In the genomic region with DNA sequence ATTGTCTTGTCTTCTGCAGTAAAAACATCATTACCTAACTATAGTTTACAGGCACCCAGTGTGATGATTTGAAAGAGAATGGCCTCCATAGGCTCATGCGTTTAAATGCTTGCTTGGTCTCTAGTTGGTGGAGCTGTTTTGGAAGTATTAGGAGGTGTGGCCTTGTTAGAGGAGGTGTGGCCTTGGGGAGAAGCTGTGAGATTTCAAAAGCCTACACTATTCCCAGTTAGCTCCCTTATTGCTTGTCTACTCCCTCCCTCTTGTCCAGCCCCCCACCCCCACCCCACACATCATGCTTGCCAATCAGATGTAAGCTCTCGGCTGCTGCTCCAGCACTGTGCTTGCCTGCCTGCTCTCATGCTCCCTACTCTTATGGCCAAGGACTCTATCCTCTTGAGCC, we compare ENCODE assay signal across 34 mouse cellular contexts. TPM values are rescaled to one million over a fixed set of nuclear protein-coding genes. Genes with fewer than 3 reads are reported as not detected.
DNase-seq lines count a peak whose midpoint lies in the region; ATAC-seq lines count a peak whose summit lies in the region.
"Had no signal": no experiment of that assay in that cellular context is flagged by ENCODE, and none has a peak within 500 bp of the region (broad histone marks: within the 10 kb centered on the region; RNA-seq: fewer than 3 reads in every experiment).

No protein-coding gene starts in this region.

- WGBS in forebrain, embryonic 10.5 days: 98% methylated on average over 2 of the region's 2 CpGs
- WGBS in forebrain, embryonic 14.5 days: 89% methylated on average over 2 of the region's 2 CpGs
- 96% methylated on average over 2 of the region's 2 CpGs for WGBS in kidney, embryonic 15.5 days
- 95% methylated on average over 2 of the region's 2 CpGs for WGBS in neural tube, embryonic 12.5 days

- H3K9ac ChIP-seq in forebrain, embryonic 14.5 days (ENCODE audit: low read length): no peak overlapping the region
- no peak overlapping the region for H3K9ac ChIP-seq in kidney, embryonic 15.5 days
- H3K9ac ChIP-seq in neural tube, embryonic 12.5 days: no peak overlapping the region

- no peak for ATAC-seq in forebrain, embryonic 14.5 days
- no peak for ATAC-seq in kidney, embryonic 15.5 days (replicated peaks; ENCODE audit: low FRiP score)
- no peak for ATAC-seq in neural tube, embryonic 12.5 days (ENCODE audit: low FRiP score, low read depth)
- no peak for ATAC-seq in cerebellum, adult (ENCODE audit: insufficient number of reproducible peaks, low FRiP score, low TSS enrichment)
- ATAC-seq: forebrain, embryonic 15.5 days had no signal

- no peaks in the 10 kb centered on the region for H3K27me3 ChIP-seq in forebrain, embryonic 10.5 days (ENCODE audit: poor library complexity, severe bottlenecking)
- no peaks in the 10 kb centered on the region for H3K27me3 ChIP-seq in forebrain, embryonic 14.5 days (replicated peaks; ENCODE audit: control insufficient read depth, insufficient read depth, low read length)
- no peaks in the 10 kb centered on the region for H3K27me3 ChIP-seq in kidney, embryonic 15.5 days
- H3K27me3 ChIP-seq in neural tube, embryonic 12.5 days (replicated peaks): no peaks in the 10 kb centered on the region
- H3K27me3 ChIP-seq: CH12.LX; forebrain, embryonic 15.5 days; heart, embryonic 13.5 days; limb, embryonic 15.5 days; megakaryocyte, embryonic 14.5 days; midbrain, embryonic 12.5 days had no signal

- H3K4me2 ChIP-seq in forebrain, embryonic 14.5 days (ENCODE audit: low read length): no peak overlapping the region
- H3K4me2 ChIP-seq in kidney, embryonic 15.5 days: 0 out of 2 replicates have a peak overlapping the region, but pooled peaks have one; percentile 80
- H3K4me2 ChIP-seq in neural tube, embryonic 12.5 days (replicated peaks): peak overlapping the region; percentile 86

- H3K9me3 ChIP-seq in forebrain, embryonic 10.5 days: no peaks in the 10 kb centered on the region
- no peaks in the 10 kb centered on the region for H3K9me3 ChIP-seq in forebrain, embryonic 14.5 days (replicated peaks; ENCODE audit: control insufficient read depth, low read length)
- no peaks in the 10 kb centered on the region for H3K9me3 ChIP-seq in kidney, embryonic 15.5 days (replicated peaks)
- no peaks in the 10 kb centered on the region for H3K9me3 ChIP-seq in neural tube, embryonic 12.5 days
- H3K9me3 ChIP-seq: forebrain, embryonic 15.5 days; G1E; heart, embryonic 13.5 days; limb, embryonic 15.5 days; megakaryocyte, embryonic 14.5 days; midbrain, embryonic 12.5 days had no signal

- H3K4me1 ChIP-seq in forebrain, embryonic 10.5 days: peaks cover 10% of the 10 kb centered on the region
- H3K4me1 ChIP-seq in forebrain, embryonic 14.5 days (ENCODE audit: control insufficient read depth, insufficient read depth, low read length): peaks cover 6% of the 10 kb centered on the region
- peaks cover 12% of the 10 kb centered on the region for H3K4me1 ChIP-seq in kidney, embryonic 15.5 days
- peaks cover 10% of the 10 kb centered on the region for H3K4me1 ChIP-seq in neural tube, embryonic 12.5 days

- no peak overlapping the region for H3K27ac ChIP-seq in forebrain, embryonic 10.5 days
- no peak overlapping the region for H3K27ac ChIP-seq in forebrain, embryonic 14.5 days (ENCODE audit: low read depth, low read length)
- no peak overlapping the region for H3K27ac ChIP-seq in kidney, embryonic 15.5 days
- no peak overlapping the region for H3K27ac ChIP-seq in neural tube, embryonic 12.5 days
- H3K27ac ChIP-seq: forebrain, embryonic 15.5 days; gastrocnemius, adult 2 months; heart, adult 2 months; heart, embryonic 13.5 days; limb, embryonic 15.5 days; midbrain, embryonic 12.5 days; stomach, postnatal 0 days had no signal

- peaks cover 55% of the 10 kb centered on the region for H3K36me3 ChIP-seq in forebrain, embryonic 10.5 days (replicated peaks)
- H3K36me3 ChIP-seq in forebrain, embryonic 14.5 days (ENCODE audit: control insufficient read depth, insufficient read depth, low read length): peaks cover 44% of the 10 kb centered on the region
- peaks cover 51% of the 10 kb centered on the region for H3K36me3 ChIP-seq in kidney, embryonic 15.5 days
- peaks cover 50% of the 10 kb centered on the region for H3K36me3 ChIP-seq in neural tube, embryonic 12.5 days

- DNase-seq in forebrain, embryonic 10.5 days (ENCODE audit: extremely low spot score, low spot score): no peak
- no peak for DNase-seq in forebrain, embryonic 14.5 days (ENCODE audit: low spot score)
- DNase-seq in kidney, postnatal 10 days: no peak
- no peak for DNase-seq in neural tube, embryonic 10.5 days (ENCODE audit: extremely low spot score, low spot score)
- no peak for DNase-seq in urinary bladder, postnatal 36 days (ENCODE audit: low spot score in 2 of 2)
- DNase-seq: adrenal gland, postnatal 36 days; cerebellum, adult 2 months; cerebellum, postnatal 14 days; gastrocnemius, adult 2 months; gastrocnemius, postnatal 36 days; heart, adult 2 months; heart, postnatal 10 days; kidney, adult 18-20 months; kidney, postnatal 4 days; lung, postnatal 4 days; right cerebral cortex, postnatal 4 days; thymus, adult 18-20 months; thymus, postnatal 25 days had no signal

- H3K4me3 ChIP-seq in forebrain, embryonic 10.5 days: peak overlapping the region; percentile 83; the same call in 1 of the 2 replicates
- H3K4me3 ChIP-seq in forebrain, embryonic 14.5 days (ENCODE audit: low read depth, low read length): no peak overlapping the region
- H3K4me3 ChIP-seq in kidney, embryonic 15.5 days (replicated peaks): no peak overlapping the region
- H3K4me3 ChIP-seq in neural tube, embryonic 12.5 days: no peak overlapping the region
- H3K4me3 ChIP-seq: heart, adult 2 months had no signal

RNA-seq across cellular contexts. Expression of a gene that starts 1.7 kb away (rescaled TPM):
- 136 and 137 TPM in 2 replicates for polyA plus RNA-seq in forebrain, embryonic 10.5 days (2016; fragmentation: Nextera tagmentation; extraction: Ambion mirVana)
- polyA plus RNA-seq in forebrain, embryonic 14.5 days (2014; fragmentation: Nextera tagmentation; extraction: Ambion mirVana): 140 and 145 TPM in 2 replicates
- 99.6 and 104 TPM in 2 replicates for polyA plus RNA-seq in kidney, embryonic 15.5 days (2015; fragmentation: Nextera tagmentation; extraction: Ambion mirVana)
- polyA plus RNA-seq in neural tube, embryonic 12.5 days (2016; fragmentation: Nextera tagmentation; extraction: Ambion mirVana): 113 and 118 TPM in 2 replicates

RNA-seq across cellular contexts. Expression of a gene that starts 7.4 kb away (rescaled TPM):
- not detected in 2 replicates for polyA plus RNA-seq in forebrain, embryonic 10.5 days (2016; fragmentation: Nextera tagmentation; extraction: Ambion mirVana)
- not detected in 2 replicates for polyA plus RNA-seq in forebrain, embryonic 14.5 days (2014; fragmentation: Nextera tagmentation; extraction: Ambion mirVana)
- polyA plus RNA-seq in kidney, embryonic 15.5 days (2015; fragmentation: Nextera tagmentation; extraction: Ambion mirVana): 4.5 and 8.3 TPM in 2 replicates
- 0.11 TPM in 1 of 2 replicates, not detected in the other for polyA plus RNA-seq in neural tube, embryonic 12.5 days (2016; fragmentation: Nextera tagmentation; extraction: Ambion mirVana)
- polyA plus RNA-seq: C2C12; cortical plate, adult 2 months; forebrain, embryonic 15.5 days; G1E; heart, adult 2 months; midbrain, embryonic 12.5 days; spleen, adult 2 months had no signal

RNA-seq across cellular contexts. Expression of a gene that starts 31.2 kb away (rescaled TPM):
- polyA plus RNA-seq in forebrain, embryonic 10.5 days (2016; fragmentation: Nextera tagmentation; extraction: Ambion mirVana): not detected in 2 replicates
- polyA plus RNA-seq in forebrain, embryonic 14.5 days (2014; fragmentation: Nextera tagmentation; extraction: Ambion mirVana): not detected in 2 replicates
- 5.5 and 12.2 TPM in 2 replicates for polyA plus RNA-seq in kidney, embryonic 15.5 days (2015; fragmentation: Nextera tagmentation; extraction: Ambion mirVana)
- polyA plus RNA-seq in neural tube, embryonic 12.5 days (2016; fragmentation: Nextera tagmentation; extraction: Ambion mirVana): 0.14 and 0.15 TPM in 2 replicates
- polyA plus RNA-seq: C2C12; cortical plate, adult 2 months; embryonic facial prominence, embryonic 11.5 days; forebrain, embryonic 15.5 days; G1E; heart, adult 2 months; midbrain, embryonic 12.5 days had no signal

RNA-seq across cellular contexts. Expression of a gene that starts 49.5 kb away (rescaled TPM):
- not detected in 2 replicates for polyA plus RNA-seq in forebrain, embryonic 10.5 days (2016; fragmentation: Nextera tagmentation; extraction: Ambion mirVana)
- not detected in 2 replicates for polyA plus RNA-seq in forebrain, embryonic 14.5 days (2014; fragmentation: Nextera tagmentation; extraction: Ambion mirVana)
- 4.0 and 8.8 TPM in 2 replicates for polyA plus RNA-seq in kidney, embryonic 15.5 days (2015; fragmentation: Nextera tagmentation; extraction: Ambion mirVana)
- 0.19 TPM in 1 of 2 replicates, not detected in the other for polyA plus RNA-seq in neural tube, embryonic 12.5 days (2016; fragmentation: Nextera tagmentation; extraction: Ambion mirVana)
- polyA plus RNA-seq: C2C12; cerebellum, adult 2 months; cortical plate, adult 2 months; forebrain, embryonic 15.5 days; G1E; intestine, embryonic 14.5 days; midbrain, embryonic 12.5 days had no signal
